Mouse (Mus musculus): ENCODE measurements around the gene Med16. TPM values are rescaled to one million over a fixed set of nuclear protein-coding genes. Genes with fewer than 3 reads are reported as not detected.

Med16 gene
- total and polyA plus RNA-seq, 3 experiments, result 10.2 to 22.8 (median 12.1) TPM

- Histone ChIP-seq H3K27ac (ENCODE audit: insufficient read depth, low read depth) (no peak overlapping the region), H3K36me3 (replicated peaks in 1 of 2; ENCODE audit: control insufficient read depth in 1 of 2, insufficient read depth in 1 of 2, low read length in 1 of 2) (peaks cover 38 to 62% of the 10 kb centered on the region in 2 experiments), H3K9ac (ENCODE audit: insufficient read depth, low read depth) (no peak overlapping the region), H3K4me3 (replicated peaks in 1 of 3; ENCODE audit: low read depth in 2 of 3, low read length in 2 of 3, poor library complexity in 1 of 3) (no peak overlapping the region), H3K4me1 (ENCODE audit: control insufficient read depth in 1 of 2, insufficient read depth in 2 of 2) (peaks cover 0 to 5% of the 10 kb centered on the region in 2 experiments; a peak in 1 of 4 replicates), H3K27me3 (replicated peaks) (no peaks in the 10 kb centered on the region), H3K79me2 (replicated peaks; ENCODE audit: control insufficient read depth, extremely low read depth, insufficient read depth, poor library complexity, severe bottlenecking) (peaks cover 3% of the 10 kb centered on the region), H3K9me3 (replicated peaks; ENCODE audit: low read length) (no peaks in the 10 kb centered on the region), H3K4me2 (ENCODE audit: insufficient read depth, low read depth, poor library complexity, severe bottlenecking) (no peak overlapping the region)
- TF ChIP-seq MAZ (IDR thresholded peaks at IDR 0.05; ENCODE audit: low read depth, low read length) (no peak), ZMIZ1 (IDR thresholded peaks at IDR 0.05; ENCODE audit: low read depth, low read length) (no peak), USF2 (conservative IDR thresholded peaks at IDR 0.05; ENCODE audit: low read depth, low read length) (no peak), CTCF (conservative IDR thresholded peaks at IDR 0.05 in 1 of 2, IDR thresholded peaks at IDR 0.05 in 1 of 2; ENCODE audit: low read depth in 2 of 2, low read length in 2 of 2) (peak in 1 of 2 experiments; percentile 58; a peak in 2 of 4 replicates), MXI1 (IDR thresholded peaks at IDR 0.05; ENCODE audit: low read depth, low read length) (no peak), UBTF (IDR thresholded peaks at IDR 0.05; ENCODE audit: low read depth, low read length) (no peak), ZKSCAN1 (IDR thresholded peaks at IDR 0.05; ENCODE audit: borderline replicate concordance, low read depth, low read length) (no peak), CHD2 (IDR thresholded peaks at IDR 0.05; ENCODE audit: low read length) (no peak), SIN3A (IDR thresholded peaks at IDR 0.05; ENCODE audit: low read length) (no peak), MEF2A (IDR thresholded peaks at IDR 0.05; ENCODE audit: borderline replicate concordance, low read depth, low read length) (no peak), RAD21 (IDR thresholded peaks at IDR 0.05; ENCODE audit: low read depth, low read length) (peak; percentile 41), SMC3 (IDR thresholded peaks at IDR 0.05; ENCODE audit: low read depth, low read length) (peak; percentile 40), GABPA (IDR thresholded peaks at IDR 0.05; ENCODE audit: insufficient replicate concordance, low read depth, low read length) (no peak), MAFK (IDR thresholded peaks at IDR 0.05; ENCODE audit: insufficient replicate concordance, low read length) (no peak), JUND (conservative IDR thresholded peaks at IDR 0.05; ENCODE audit: low read depth, low read length) (no peak), IRF4 (IDR thresholded peaks at IDR 0.05; ENCODE audit: low read depth, low read length) (no peak), KAT2A (IDR thresholded peaks at IDR 0.05; ENCODE audit: insufficient replicate concordance, low read length) (no peak), PAX5 (IDR thresholded peaks at IDR 0.05; ENCODE audit: low read length) (no peak), ZC3H11A (IDR thresholded peaks at IDR 0.05; ENCODE audit: low read depth, low read length) (no peak), POLR2A (IDR thresholded peaks at IDR 0.05; ENCODE audit: low read depth, low read length) (no peak), EP300 (IDR thresholded peaks at IDR 0.05; ENCODE audit: low read length) (no peak), ELF1 (IDR thresholded peaks at IDR 0.05; ENCODE audit: low read depth, low read length) (no peak)
- in situ Hi-C loops (cut with MboI; ENCODE audit: low pct_ligation_motif_present, low pct_unique_long_range_greater_than_20kb, low sequenced_read_pairs), result no loop called here
- DNase-seq (ENCODE audit: extremely low read depth), result no peak
- dilution Hi-C loops (cut with MboI; ENCODE audit: extremely low pct_ligation_motif_present, extremely low pct_unique_long_range_greater_than_20kb, low sequenced_read_pairs), result no loop called here
Measured at GRCm38 (mm10) chr10:79865801-79866295, 42.9 kb downstream of the Med16 start.

GRCm38 (mm10) chr10:79865189-79865601 is 43.5 kb downstream of the Med16 start:
- no peak overlapping the region for H3K4me3 ChIP-seq (replicated peaks in 1 of 3; ENCODE audit: low read depth in 2 of 3, low read length in 2 of 3, poor library complexity in 1 of 3)
- no peak overlapping the region for H3K4me2 ChIP-seq (ENCODE audit: insufficient read depth, low read depth, poor library complexity, severe bottlenecking)
- H3K4me1 ChIP-seq (ENCODE audit: control insufficient read depth in 1 of 2, insufficient read depth in 2 of 2), result peaks cover 0 to 5% of the 10 kb centered on the region in 2 experiments; a peak in 1 of 4 replicates
- no peak for DNase-seq (ENCODE audit: extremely low read depth)
- H3K27ac ChIP-seq (ENCODE audit: insufficient read depth, low read depth), result no peak overlapping the region
- peaks cover 44 to 68% of the 10 kb centered on the region in 2 experiments for H3K36me3 ChIP-seq (replicated peaks in 1 of 2; ENCODE audit: control insufficient read depth in 1 of 2, insufficient read depth in 1 of 2, low read length in 1 of 2)
- H3K27me3 ChIP-seq (replicated peaks), result no peaks in the 10 kb centered on the region
- H3K9me3 ChIP-seq (replicated peaks; ENCODE audit: low read length), result no peaks in the 10 kb centered on the region
- dilution Hi-C loops (cut with MboI; ENCODE audit: extremely low pct_ligation_motif_present, extremely low pct_unique_long_range_greater_than_20kb, low sequenced_read_pairs), result no loop called here
- H3K9ac ChIP-seq (ENCODE audit: insufficient read depth, low read depth), result no peak overlapping the region
- H3K79me2 ChIP-seq (replicated peaks; ENCODE audit: control insufficient read depth, extremely low read depth, insufficient read depth, poor library complexity, severe bottlenecking), result peaks cover 5% of the 10 kb centered on the region
- in situ Hi-C loops (cut with MboI; ENCODE audit: low pct_ligation_motif_present, low pct_unique_long_range_greater_than_20kb, low sequenced_read_pairs), result no loop called here
- TF ChIP-seq GABPA (IDR thresholded peaks at IDR 0.05; ENCODE audit: insufficient replicate concordance, low read depth, low read length) (no peak), SIN3A (IDR thresholded peaks at IDR 0.05; ENCODE audit: low read length) (no peak), POLR2AphosphoS2 (IDR thresholded peaks at IDR 0.05; ENCODE audit: low read depth, low read length) (peak; percentile 99), MAX (IDR thresholded peaks at IDR 0.05; ENCODE audit: low read length) (no peak), IRF4 (IDR thresholded peaks at IDR 0.05; ENCODE audit: low read depth, low read length) (no peak), MAZ (IDR thresholded peaks at IDR 0.05; ENCODE audit: low read depth, low read length) (no peak), CHD2 (IDR thresholded peaks at IDR 0.05; ENCODE audit: low read length) (peak; percentile 56; the same call in 1 of the 2 replicates), NRF1 (IDR thresholded peaks at IDR 0.05; ENCODE audit: low read depth, low read length) (no peak), NELFE (IDR thresholded peaks at IDR 0.05; ENCODE audit: low read depth, low read length) (0 out of 2 replicates have a peak, but pooled peaks have one; percentile 1), RCOR1 (conservative IDR thresholded peaks at IDR 0.05; ENCODE audit: low read depth, low read length) (no peak), USF1 (IDR thresholded peaks at IDR 0.05; ENCODE audit: low read depth, low read length) (no peak), CHD1 (IDR thresholded peaks at IDR 0.05; ENCODE audit: low read depth, low read length) (no peak), MXI1 (IDR thresholded peaks at IDR 0.05; ENCODE audit: low read depth, low read length) (0 out of 2 replicates have a peak, but pooled peaks have one; percentile 12), JUN (IDR thresholded peaks at IDR 0.05; ENCODE audit: insufficient read depth, low read depth, low read length) (no peak), E2F4 (IDR thresholded peaks at IDR 0.05; ENCODE audit: insufficient replicate concordance, low read depth, low read length) (no peak), ZMIZ1 (IDR thresholded peaks at IDR 0.05; ENCODE audit: low read depth, low read length) (no peak; the same call in none of the 2 replicates), JUND (conservative IDR thresholded peaks at IDR 0.05; ENCODE audit: low read depth, low read length) (no peak), MEF2A (IDR thresholded peaks at IDR 0.05; ENCODE audit: borderline replicate concordance, low read depth, low read length) (no peak), BHLHE40 (IDR thresholded peaks at IDR 0.05; ENCODE audit: low read depth, low read length) (no peak)
